Mouse (Mus musculus): ENCODE measurements around the gene Tdrd12.
"Not testable (repeated sequence)": the region's sequence is repeated elsewhere in the genome, so short reads cannot be mapped to it uniquely, and the experiment has no call there.

The Tdrd12 gene

GRCm38 (mm10) chr7:35555224-35556204, 18.0 kb upstream of the Tdrd12 start:
- peak; percentile 94 for DNase-seq (ENCODE audit: inconsistent ontology term)

DNA sequence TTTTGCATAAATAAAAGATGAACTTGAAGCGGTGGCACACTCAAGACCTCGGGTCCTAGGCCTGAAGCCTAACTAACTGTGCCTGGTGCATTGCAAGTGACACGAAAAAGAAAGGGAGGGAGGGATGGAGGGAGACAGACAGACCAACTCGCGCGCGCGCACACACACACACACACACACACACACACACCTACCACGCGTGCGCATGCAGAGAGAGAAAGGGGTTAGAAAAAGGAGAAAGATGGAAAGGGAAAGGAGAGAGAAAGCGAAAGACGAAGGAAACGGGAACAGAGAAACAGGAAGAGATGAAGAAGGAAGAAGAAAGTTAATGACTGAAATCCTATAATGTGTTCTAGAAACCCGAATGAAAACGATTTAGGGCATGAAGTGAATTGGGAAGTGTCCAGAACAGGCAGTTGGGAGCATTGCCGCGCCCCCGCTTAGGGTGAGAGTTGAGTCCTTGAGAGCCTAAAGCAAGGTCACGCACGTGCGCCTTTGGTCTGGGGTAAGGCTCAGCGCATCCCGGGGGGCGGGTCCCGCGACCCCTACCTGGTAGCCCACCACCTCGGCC, 17.1 kb upstream of the Tdrd12 start:
- DNase-seq (ENCODE audit: inconsistent ontology term): peak; percentile 56

GRCm38 (mm10) chr7:35553751-35554604, 16.4 kb upstream of the Tdrd12 start:
- DNase-seq (ENCODE audit: inconsistent ontology term): peak; percentile 14

DNA sequence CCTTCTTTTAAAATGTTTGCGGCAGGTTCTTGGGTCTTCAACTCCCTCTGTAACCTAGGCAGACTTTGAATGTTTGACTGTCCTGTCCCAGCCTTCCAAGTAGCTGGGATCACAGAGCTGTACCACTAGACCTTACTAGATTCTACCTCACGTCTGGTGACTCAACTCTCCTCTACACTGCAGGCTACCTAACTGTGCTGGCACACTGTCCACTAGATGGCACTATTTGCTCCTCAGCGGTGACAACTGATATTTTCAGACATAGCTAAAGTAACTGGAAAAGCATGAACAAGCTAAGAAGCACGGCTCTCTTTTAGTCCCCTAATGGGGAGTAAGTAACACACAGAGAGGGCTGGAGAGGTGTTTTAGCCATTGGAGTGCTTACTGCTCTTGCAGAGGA, 8.3 kb upstream of the Tdrd12 start:
- peak; percentile 31 for DNase-seq (ENCODE audit: inconsistent ontology term)

GRCm38 (mm10) chr7:35535750-35536512, 1.6 kb downstream of the Tdrd12 start:
- DNase-seq (ENCODE audit: inconsistent ontology term): no peak

GRCm38 (mm10) chr7:35530544-35530943, 7.0 kb downstream of the Tdrd12 start:
- DNase-seq (ENCODE audit: inconsistent ontology term): not testable (repeated sequence)

GRCm38 (mm10) chr7:35530026-35530425, 7.5 kb downstream of the Tdrd12 start:
- DNase-seq (ENCODE audit: inconsistent ontology term): no peak

DNA sequence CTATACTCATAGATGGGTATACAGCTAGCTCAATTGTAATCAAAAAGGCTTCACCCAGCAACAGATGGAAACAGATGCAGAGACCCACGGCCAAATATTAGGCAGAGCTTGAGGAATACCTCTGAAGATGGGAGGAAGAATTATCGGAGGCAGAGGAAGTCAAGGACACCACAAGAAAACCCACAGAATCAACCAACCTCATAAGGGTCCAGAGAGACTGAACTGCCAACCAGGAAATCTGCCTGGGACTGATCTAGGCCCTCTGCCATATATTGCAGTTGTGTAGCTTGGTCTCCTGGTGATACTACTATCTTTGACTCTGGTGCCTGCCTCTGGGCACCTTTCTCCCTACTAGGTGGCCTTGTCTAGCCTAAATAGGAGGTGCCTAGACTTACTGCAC, 10.8 kb downstream of the Tdrd12 start:
- DNase-seq (ENCODE audit: inconsistent ontology term): no peak

DNA sequence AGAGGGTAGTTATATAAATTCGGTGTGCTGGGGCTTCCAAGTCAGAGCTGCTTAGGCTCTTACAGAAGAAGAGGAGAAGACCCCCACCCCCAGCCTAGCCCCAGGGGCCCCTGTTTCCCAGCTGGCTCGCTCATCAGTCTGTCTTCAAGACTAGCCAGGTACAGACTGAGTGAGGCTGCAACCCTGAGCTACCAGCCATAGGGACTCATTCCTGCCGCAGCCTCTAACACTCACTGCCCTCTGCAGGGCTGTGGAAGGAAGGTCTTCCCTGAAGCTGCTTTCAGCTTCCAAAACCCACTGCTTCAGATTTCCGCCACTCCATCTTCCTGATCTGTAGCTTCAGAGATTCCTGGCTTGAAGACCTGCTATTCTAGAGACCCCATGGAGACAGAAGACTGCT, 35.5 kb downstream of the Tdrd12 start:
- no peak for DNase-seq (ENCODE audit: inconsistent ontology term)

GRCm38 (mm10) chr7:35497516-35497915, 40.0 kb downstream of the Tdrd12 start:
- DNase-seq (ENCODE audit: inconsistent ontology term): no peak

DNA sequence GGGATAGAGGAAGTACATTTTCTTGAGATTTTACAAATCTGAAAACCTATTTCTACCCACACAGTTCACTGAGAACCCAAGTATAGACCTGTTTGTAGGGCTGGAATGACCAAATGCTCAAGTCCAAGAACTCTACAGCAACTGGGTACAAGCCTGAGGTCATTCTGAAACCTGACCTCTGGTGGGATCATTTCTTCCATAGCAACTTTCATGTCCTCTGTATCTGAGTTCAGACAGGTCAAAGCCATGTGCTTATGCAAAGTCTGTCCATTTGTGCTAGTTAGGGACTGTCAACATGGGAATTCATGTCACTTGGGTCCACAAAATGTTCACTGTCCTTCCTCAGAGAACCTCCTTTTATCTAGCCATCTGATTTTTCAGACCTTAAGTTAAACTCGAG, 46.5 kb downstream of the Tdrd12 start:
- no peak for DNase-seq (ENCODE audit: inconsistent ontology term)

GRCm38 (mm10) chr7:35490186-35490585, 47.4 kb downstream of the Tdrd12 start:
- no peak for DNase-seq (ENCODE audit: inconsistent ontology term)

GRCm38 (mm10) chr7:35486553-35486952, 51.0 kb downstream of the Tdrd12 start:
- no peak for DNase-seq (ENCODE audit: inconsistent ontology term)

GRCm38 (mm10) chr7:35485126-35485525, 52.4 kb downstream of the Tdrd12 start:
- DNase-seq (ENCODE audit: inconsistent ontology term): no peak

DNA sequence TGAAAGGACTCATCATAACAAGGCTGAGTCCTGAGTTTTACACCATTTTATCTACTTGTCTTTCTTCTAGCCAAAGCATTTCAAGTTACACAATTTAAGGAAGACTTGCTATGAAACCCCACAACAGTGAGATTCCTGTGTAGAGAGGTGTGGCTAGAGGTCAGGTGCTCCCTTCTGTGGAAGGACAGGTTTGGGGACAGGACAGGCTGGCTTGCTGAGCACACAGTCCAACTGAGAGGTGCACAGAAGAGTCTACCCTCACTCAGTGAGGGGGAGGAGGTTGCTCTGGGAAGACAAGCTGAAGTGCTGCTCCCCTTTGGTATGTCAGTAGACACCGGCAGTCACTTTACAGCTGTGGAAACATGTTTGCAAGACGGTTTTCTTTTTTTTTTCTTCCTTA, 61.1 kb downstream of the Tdrd12 start:
- DNase-seq (ENCODE audit: inconsistent ontology term): no peak

GRCm38 (mm10) chr7:35470794-35471193, 66.8 kb downstream of the Tdrd12 start:
- no peak for DNase-seq (ENCODE audit: inconsistent ontology term)

DNA sequence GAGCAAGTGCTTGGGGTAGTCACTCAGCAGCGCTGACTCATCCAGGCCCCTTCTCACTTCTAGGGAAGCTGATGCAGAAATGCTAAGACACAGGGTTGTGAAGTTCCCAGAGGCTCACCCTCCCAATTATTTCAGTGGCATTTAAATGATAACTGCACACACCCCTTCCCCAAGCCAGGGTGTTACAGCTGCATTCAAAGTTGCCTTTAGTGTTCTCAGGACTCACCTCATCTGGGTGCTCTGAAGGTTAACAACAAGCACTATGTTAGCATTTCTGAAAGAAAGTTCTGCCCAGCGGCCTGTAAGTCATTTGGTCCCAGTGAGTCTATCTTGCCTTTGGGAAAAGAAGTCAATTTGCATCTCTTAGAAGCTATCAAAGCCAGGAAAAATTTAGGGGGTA, 69.7 kb downstream of the Tdrd12 start:
- DNase-seq (ENCODE audit: inconsistent ontology term): no peak

- no peak for DNase-seq (ENCODE audit: inconsistent ontology term)
These were observed 72.5 kb downstream of the Tdrd12 start for GRCm38 (mm10) chr7:35465027-35465426.

- no peak for DNase-seq (ENCODE audit: inconsistent ontology term)
These were observed 76.6 kb downstream of the Tdrd12 start for GRCm38 (mm10) chr7:35460971-35461370.

DNA sequence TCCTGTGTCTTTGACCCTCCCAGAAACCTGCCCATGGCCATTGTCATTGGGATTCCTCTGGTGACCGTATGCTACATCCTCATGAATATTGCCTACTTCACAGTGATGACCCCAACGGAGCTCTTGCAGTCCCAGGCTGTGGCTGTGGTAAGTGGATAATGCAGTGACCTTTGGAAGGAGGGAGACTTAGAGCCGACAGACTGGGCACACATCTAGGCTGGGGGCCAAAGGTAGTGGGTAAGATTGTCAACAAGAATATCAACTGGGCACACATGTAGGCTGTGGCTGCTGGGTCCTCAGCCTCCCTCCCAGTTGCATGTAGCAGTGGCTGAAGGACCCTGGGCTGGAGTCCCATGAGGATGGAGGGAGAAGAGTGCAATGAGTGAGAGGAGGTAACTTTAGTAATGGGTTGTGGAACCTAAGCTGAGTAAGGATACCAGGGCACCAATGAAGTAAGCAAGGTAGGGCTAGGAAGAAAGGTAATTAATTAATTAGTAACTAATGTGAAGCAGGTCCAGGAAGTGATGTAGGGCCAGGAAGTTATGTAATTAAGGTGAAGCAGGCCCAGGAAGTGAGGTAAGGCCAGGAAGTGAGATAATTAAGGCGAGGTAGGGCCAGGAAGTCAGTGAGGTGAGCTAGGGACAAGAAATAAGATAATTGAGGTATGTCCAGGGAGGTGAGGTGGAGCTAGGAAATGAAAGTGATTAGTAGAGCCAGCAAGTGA, 81.3 kb downstream of the Tdrd12 start:
- DNase-seq (ENCODE audit: inconsistent ontology term): no peak

GRCm38 (mm10) chr7:35448867-35449266, 88.7 kb downstream of the Tdrd12 start:
- no peak for DNase-seq (ENCODE audit: inconsistent ontology term)

All from Muller cell, postnatal 12 days (primary cell).